Mouse (Mus musculus) gastrocnemius, postnatal 14 days (tissue): Measurements from ENCODE around the gene Mpo. TPM values are rescaled to one million over a fixed set of nuclear protein-coding genes. Genes with fewer than 3 reads are reported as not detected.

ENCODE experiments used
- DNase-seq: peaks from one replicate; pipeline ENCODE4 v3.0.0; 2021; ENCODE audit warnings: mixed read lengths
- intact Hi-C: fragments of 180-260 bp; cut with DNase I; formaldehyde crosslinking; loops from one replicate; pipeline ENCODE4 v1.15.1; 2025; ENCODE audit warnings: low total_unique reads
- long read RNA-seq, 2 experiments: library from polyadenylated mRNA; stranded (forward); transcript quantifications; one replicate each; pipeline ENCODE4 v2.0.0; 2021
- total RNA-seq, 2 experiments: library from RNA; stranded (reverse); gene quantifications; 2 replicates each; pipeline ENCODE4 v1.2.3; 2021

Gene Mpo
- not detected for total RNA-seq
- long read RNA-seq, experiment 1, result 0 reads
- long read RNA-seq, experiment 2, result 0 reads

DNA sequence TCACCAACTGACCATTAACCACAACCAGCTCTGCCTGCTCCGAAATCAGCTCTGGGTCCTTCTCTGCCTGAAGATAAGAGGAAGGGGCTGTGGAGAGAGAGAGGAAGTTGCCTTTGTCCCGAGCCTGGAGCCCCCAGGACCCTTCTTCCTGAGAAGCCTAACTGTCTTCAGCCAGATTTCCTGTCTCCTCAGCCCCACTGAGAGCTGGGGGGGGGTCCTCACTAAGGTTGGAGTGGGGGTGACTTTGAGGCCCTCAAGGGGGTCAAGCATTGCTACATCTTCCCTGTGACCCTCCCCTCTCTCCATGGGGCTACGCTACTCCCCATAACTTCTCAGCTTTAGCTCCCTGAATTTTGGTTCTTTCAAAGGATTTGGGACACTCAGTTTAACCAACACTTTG lies at the start of gene Mpo:
Mpo (plus strand) TSS at position 122 of the 400 bp plus-strand sequence.
- DNase-seq, result no peak
- intact Hi-C loops, result no loop called here

GRCm38 (mm10) chr11:87743691-87744090 lies 49.7 kb upstream of the Mpo start:
- no peak for DNase-seq
- intact Hi-C loops, result no loop called here

DNA sequence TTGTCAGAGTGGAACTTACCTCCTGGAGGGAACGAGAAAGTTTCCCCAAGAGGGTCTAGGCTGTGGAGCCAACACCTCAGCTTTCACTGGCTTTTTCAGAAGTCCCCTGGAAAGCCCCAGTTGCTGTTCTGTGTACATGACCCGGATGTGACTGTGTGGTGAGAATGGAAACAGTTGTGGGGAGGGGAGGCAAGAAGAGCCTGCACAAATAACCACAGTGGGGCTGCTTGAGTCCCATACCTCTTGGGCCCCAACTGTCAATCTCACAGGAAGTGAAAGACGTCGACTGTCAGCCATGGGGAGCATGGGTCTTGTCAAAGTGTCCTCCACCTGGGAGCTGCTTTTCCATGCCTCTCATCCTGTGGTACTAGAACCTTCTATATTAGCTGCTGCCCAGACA lies 48.4 kb upstream of the Mpo start:
- intact Hi-C loops, result no loop called here
- DNase-seq, result no peak

DNA sequence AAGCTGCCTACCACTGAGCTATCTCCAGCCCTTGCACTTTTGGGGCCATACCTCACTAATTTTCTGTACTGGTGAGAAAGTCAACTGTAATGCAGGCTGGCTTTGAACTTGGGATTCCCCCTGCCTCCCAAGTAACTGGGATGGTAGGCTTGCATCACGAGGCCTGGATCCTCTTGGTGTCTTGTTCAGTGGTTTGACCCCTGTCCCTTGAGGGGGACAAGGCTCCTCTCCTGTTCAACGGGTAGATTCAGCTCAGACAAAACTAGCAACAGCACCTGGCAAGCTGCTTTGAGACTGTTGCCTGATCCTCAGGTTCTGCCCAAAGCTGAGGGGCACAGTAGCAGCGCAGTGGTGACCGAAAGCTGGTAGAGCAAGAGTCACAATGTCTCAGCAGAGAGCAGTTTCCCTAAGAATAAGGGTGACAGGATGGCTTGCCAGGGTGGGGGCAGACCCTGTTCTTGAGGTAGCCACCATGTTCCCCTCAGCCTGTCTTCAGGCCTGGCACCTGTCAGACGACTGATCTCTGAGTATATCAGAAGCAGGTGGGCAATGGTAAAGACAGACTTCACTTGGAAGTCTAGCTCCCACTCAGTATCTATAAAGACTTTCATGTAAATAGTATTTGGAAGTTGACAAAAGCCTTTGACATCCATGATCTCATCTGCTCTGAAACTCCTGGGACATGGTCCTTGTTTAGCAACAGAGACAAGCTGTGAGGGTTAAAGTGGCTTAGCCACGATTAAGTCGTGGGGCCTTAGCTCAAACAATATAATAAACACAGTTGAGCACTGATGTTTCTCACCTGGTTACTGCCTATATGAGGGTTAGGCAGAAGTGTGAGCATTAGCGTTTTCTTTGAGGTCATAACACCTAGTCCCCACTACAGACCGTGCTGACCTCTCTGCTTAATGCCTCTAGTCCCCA lies 47.5 kb upstream of the Mpo start:
- intact Hi-C loops, result no loop called here
- no peak for DNase-seq

- intact Hi-C loops, result no loop called here
- DNase-seq, result no peak
These were observed 46.1 kb upstream of the Mpo start for GRCm38 (mm10) chr11:87747312-87747711.

DNA sequence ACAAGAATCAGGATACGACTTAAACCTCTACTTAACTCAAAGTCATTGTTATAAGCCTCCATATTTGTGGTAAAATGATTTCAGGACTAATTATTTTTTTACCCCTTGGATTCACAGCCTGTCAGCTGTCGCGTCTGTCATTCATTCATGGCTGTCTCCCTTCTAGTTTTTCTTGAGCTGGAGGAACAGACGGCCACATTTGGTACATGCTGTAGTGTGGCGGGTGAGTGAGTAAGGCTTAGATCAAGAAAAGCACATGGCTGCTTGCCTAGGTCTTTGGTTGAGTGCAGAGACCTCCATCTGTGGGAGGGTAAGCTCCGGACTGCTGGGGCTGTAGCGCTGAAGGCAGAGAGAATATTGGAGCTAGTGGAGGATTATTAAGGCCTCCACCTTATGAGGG lies 45.7 kb upstream of the Mpo start:
- intact Hi-C loops, result no loop called here
- DNase-seq, result no peak

DNA sequence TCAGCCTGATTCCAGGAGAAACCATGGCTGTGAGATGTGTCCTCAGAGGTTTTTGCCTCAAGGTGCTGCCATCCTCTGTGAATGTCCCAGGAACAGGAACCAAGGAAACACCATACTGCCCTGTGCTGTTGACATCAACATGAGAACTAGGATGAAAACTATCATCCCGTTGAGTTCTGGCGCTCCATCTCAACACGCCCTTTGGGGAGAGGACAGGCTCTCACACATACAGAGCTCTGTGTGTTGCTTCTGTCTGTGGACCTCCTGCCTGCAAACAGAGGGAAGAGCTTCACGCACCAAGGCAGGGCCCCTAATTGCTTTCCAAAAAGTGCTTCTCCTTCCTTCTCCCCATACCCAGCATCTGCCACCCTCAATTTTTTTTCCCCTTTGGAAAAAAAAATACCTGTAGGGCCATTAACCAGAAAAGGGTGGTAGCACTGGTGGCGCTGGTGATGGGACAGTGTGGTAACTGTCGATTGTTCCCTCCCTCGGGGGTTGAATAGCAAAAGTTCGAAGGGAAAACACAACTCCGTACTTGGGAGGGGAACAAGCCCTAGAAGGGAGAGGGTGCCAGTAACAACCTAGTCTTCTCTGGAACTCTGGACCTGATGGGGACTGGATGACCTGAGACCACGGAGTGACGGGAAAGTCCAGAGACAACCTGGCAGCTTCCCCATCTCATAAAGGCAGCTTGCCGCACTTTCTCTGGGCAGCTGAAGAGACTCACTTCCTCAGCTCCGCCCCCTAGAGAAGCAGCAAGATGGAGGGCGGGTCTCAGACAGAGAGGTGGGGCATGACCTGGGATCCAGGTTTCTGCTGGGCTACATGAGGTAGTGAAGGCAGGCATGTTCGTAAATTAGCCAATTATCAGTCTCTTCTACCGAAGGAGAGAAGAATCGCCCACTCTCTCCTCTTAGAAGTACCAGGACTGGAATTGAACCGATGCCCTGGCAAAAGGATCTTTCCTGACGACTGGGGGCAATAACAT lies 45.0 kb upstream of the Mpo start:
- no peak for DNase-seq
- intact Hi-C loops, result no loop called here

GRCm38 (mm10) chr11:87749192-87750042 lies 44.0 kb upstream of the Mpo start:
- intact Hi-C loops, result no loop called here
- no peak for DNase-seq

DNA sequence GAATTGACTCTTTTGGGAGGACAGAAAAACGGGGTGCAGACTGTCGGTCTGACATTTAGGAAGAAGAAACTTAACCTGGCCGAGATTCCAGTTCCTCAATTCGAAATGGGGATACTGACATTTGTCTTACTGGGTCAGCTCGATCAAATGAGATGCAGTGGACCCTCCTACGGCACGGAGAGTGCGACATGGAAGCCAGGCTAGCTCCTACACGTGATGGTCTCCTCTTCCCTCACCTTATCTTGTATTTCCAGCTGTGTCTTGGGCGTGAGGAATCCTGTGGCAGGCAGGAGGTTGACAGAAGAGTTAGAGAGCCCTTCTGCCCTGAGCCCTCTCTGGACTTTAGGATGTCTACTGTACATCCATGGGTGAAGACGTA lies 43.3 kb upstream of the Mpo start:
- no peak for DNase-seq
- intact Hi-C loops, result no loop called here

- intact Hi-C loops, result no loop called here
- no peak for DNase-seq
These were observed 42.9 kb upstream of the Mpo start for GRCm38 (mm10) chr11:87750521-87750920.

DNA sequence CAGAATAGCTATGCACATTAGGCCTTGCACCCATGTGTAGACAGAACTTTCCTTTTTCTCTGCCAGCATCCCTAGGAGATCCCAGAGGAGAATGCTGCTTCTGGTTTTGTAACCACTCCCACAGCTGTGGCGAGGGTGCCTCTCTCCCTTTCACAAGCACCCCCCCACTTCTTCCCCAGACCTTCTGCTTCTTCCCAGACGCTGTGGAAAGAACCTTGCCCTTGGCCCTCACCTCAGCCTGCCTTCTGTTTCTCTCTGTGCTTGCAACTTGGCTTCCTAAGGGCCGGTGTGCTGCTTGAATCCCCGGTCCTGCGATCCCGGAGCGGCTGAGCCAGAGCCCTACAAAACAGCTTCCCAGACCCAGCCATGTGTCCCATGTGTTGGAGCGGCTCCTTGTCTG lies 42.4 kb upstream of the Mpo start:
- DNase-seq, result no peak
- intact Hi-C loops, result no loop called here

- no peak for DNase-seq
- intact Hi-C loops, result no loop called here
These were observed 41.9 kb upstream of the Mpo start for GRCm38 (mm10) chr11:87751491-87751966.

- intact Hi-C loops, result no loop called here
These were observed 41.1 kb upstream of the Mpo start for GRCm38 (mm10) chr11:87752307-87752706.

DNA sequence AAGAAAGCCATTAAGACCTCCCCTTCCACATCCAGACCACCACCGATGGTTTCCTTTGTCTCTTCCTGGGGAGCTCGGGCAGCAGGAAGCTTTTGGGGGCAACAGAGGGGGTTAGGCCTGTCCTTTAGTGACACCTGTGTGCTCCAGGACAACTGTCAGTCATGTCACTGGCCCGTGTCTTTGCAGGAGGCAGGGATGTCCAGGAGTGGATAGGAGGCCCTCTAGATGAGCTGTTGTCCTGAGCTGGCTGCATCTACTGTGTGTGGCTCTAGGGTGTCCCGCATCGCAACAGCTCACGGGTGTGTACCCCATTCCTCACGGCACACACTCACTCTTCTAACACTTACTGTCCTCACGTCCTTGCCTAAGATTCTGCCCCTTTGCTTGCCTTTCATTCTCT lies 40.1 kb upstream of the Mpo start:
- intact Hi-C loops, result no loop called here
- DNase-seq, result no peak

More at GRCm38 (mm10) chr11:87752307-87752706, 41.1 kb upstream of the Mpo start:
- no peak for DNase-seq

DNA sequence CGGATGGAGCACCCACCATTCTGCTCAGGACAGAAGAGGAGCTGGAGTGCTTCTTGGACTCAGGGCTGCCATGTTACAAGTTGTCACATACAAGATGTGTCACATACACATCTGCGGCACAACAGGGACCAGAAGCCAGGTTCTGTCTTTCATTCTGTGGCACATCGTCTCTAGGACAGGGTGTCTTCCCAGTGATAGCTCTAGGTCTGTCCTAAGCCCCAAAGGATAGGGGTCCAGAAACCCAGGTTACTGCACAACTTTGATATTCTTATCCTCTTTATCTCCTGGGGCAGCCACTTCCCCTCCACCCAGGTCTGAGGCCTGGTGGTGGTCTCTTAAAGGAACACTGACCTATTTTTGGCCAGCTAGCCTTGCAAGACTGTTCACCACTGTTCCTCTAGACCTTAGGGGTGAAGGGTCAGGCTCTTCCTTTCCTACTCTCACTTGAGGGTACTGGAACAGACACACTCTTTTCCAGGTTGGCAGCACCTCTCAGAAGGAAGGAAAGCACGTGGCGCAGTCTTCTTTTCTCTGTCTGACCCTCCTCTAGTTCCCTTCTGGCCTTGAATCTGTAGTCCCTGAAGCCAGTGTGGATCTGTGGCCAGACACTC lies 39.4 kb upstream of the Mpo start:
- intact Hi-C loops, result no loop called here
- no peak for DNase-seq

GRCm38 (mm10) chr11:87754603-87755002 lies 38.8 kb upstream of the Mpo start:
- intact Hi-C loops, result no loop called here
- DNase-seq, result no peak

- peak; percentile 39 for DNase-seq
- intact Hi-C loops, result no loop called here
These were observed 37.9 kb upstream of the Mpo start for GRCm38 (mm10) chr11:87755360-87756017.

GRCm38 (mm10) chr11:87756251-87756820 lies 37.0 kb upstream of the Mpo start:
- DNase-seq, result no peak

More at GRCm38 (mm10) chr11:87756251-87756820, 37.0 kb upstream of the Mpo start:
- intact Hi-C loops, result no loop called here
